Mouse (Mus musculus) liver, embryonic 14.5 days (tissue): ENCODE results near the gene Itga3. TPM values are rescaled to one million over a fixed set of nuclear protein-coding genes. Genes with fewer than 3 reads are reported as not detected.

ENCODE experiments used
- ATAC-seq: fragments of 200-750 bp; cut with Nextera tagmentation; 2 replicates; pipeline ENCODE4 v1.8.0; 2017; ENCODE audit warnings: moderate number of reproducible peaks, mild to moderate bottlenecking, moderate library complexity; ENCODE audit not compliant: insufficient read depth
- DNase-seq, 3 experiments: peaks; one replicate each; pipeline ENCODE4 v3.0.0-alpha.2; 2012 to 2013; ENCODE audit warnings: low read depth in 3 of 3, low spot score in 3 of 3
- H3K27ac ChIP-seq: fragments of 300-500 bp; sonication (generic); 2 replicates; pipeline ENCODE4 v1.5.1; 2014; ENCODE audit warnings: moderate library complexity, mild to moderate bottlenecking, control low read depth, inconsistent platforms
- H3K27me3 ChIP-seq: fragments of 300-500 bp; sonication (generic); 2 replicates; pipeline ENCODE4 v1.6.1; 2014; ENCODE audit warnings: mild to moderate bottlenecking, low read length, moderate library complexity; ENCODE audit not compliant: control insufficient read depth, insufficient read depth
- H3K36me3 ChIP-seq: fragments of 300-500 bp; sonication (generic); replicated peaks from 2 replicates; pipeline ENCODE4 v1.6.1; 2014; ENCODE audit warnings: low read depth; ENCODE audit not compliant: control insufficient read depth, insufficient read depth
- H3K4me1 ChIP-seq, 2 experiments: fragments of 200-500 bp in 1 of 2; fragments of 300-500 bp in 1 of 2; sonication (generic) in 1 of 2; replicated peaks; 2 replicates each; pipeline ENCODE4 v1.6.1; 2012 to 2014; ENCODE audit warnings: antibody characterized with exemption in 1 of 2, inconsistent platforms in 1 of 2, low read length in 1 of 2; ENCODE audit not compliant: control insufficient read depth in 2 of 2, insufficient read depth in 2 of 2
- H3K4me2 ChIP-seq: fragments of 300-500 bp; sonication (generic); 2 replicates; pipeline ENCODE4 v1.6.1; 2014; ENCODE audit warnings: low read depth, mild to moderate bottlenecking, control low read depth, moderate library complexity
- H3K4me3 ChIP-seq, 2 experiments: fragments of 200-500 bp in 1 of 2; fragments of 300-500 bp in 1 of 2; sonication (generic) in 1 of 2; 2 replicates each; pipeline ENCODE4 v1.5.1; 2012 to 2014; ENCODE audit warnings: low read depth in 2 of 2, low read length in 2 of 2, mild to moderate bottlenecking in 2 of 2, control low read depth in 1 of 2, inconsistent platforms in 1 of 2, moderate library complexity in 1 of 2; ENCODE audit not compliant: insufficient read depth in 1 of 2
- H3K9ac ChIP-seq: fragments of 300-500 bp; sonication (generic); replicated peaks from 2 replicates; pipeline ENCODE4 v1.6.1; 2014; ENCODE audit warnings: mild to moderate bottlenecking, control low read depth, moderate library complexity
- H3K9me3 ChIP-seq: fragments of 300-500 bp; sonication (generic); 2 replicates; pipeline ENCODE4 v1.6.1; 2016; ENCODE audit warnings: low read length, mixed read lengths; ENCODE audit not compliant: control insufficient read depth
- CTCF ChIP-seq: IDR thresholded peaks from 2 replicates; pipeline ENCODE4 v1.5.1; 2016; ENCODE audit warnings: antibody characterized with exemption, low read depth, control low read depth
- EP300 ChIP-seq: IDR thresholded peaks from 2 replicates; pipeline ENCODE4 v1.6.1; 2016; ENCODE audit warnings: antibody characterized with exemption, low read depth
- WGBS: fragments of 180-500 bp; shearing (Covaris S2); extraction: QIAGEN DNeasy Blood & Tissue Kit; methylation state at CpG from one replicate; pipeline ENCODE4 v1.1.7; 2014; ENCODE audit not compliant: insufficient replicate concordance; 5-methylcytosine and 5-hydroxymethylcytosine counted together
- polyA plus RNA-seq, 2 experiments: library from polyadenylated mRNA; depleted of rRNA in 1 of 2; stranded (reverse) in 1 of 2; unstranded in 1 of 2; fragments of >200 nt; fragmentation: Nextera tagmentation in 1 of 2; extraction: Ambion mirVana in 1 of 2; gene quantifications; 2 replicates each; pipeline versions ENCODE4 v1.2.1 to v1.2.3; 2012 to 2014

Gene Itga3
- polyA plus RNA-seq, 2 experiments = 1.5 to 1.7 TPM

DNA sequence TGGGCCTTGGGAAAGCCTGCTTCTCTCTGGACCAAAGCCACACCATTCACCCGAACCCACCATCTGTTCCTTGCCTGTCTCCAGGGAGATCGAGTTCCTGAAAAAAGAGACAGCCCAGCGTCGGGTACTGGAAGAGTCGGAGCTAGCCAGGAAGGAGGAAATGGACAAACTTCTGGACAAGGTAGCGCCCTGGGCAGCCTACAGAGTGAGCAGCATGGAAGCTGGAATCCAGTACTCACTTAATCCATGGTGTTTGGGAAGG lies 71.7 kb downstream of the Itga3 start:
- WGBS = 80% methylated on average over 6 of the region's 6 CpGs
- Histone ChIP-seq H3K4me3 (no peak overlapping the region), H3K9ac (no peak overlapping the region), H3K27me3 (no peaks in the 10 kb centered on the region), H3K36me3 (peaks cover 26% of the 10 kb centered on the region), H3K4me2 (no peak overlapping the region), H3K9me3 (no peaks in the 10 kb centered on the region), H3K27ac (no peak overlapping the region), H3K4me1 (peaks cover 35 to 41% of the 10 kb centered on the region in 2 experiments)
- no peak for TF ChIP-seq EP300
- DNase-seq (no peak), ATAC-seq (no peak)

DNA sequence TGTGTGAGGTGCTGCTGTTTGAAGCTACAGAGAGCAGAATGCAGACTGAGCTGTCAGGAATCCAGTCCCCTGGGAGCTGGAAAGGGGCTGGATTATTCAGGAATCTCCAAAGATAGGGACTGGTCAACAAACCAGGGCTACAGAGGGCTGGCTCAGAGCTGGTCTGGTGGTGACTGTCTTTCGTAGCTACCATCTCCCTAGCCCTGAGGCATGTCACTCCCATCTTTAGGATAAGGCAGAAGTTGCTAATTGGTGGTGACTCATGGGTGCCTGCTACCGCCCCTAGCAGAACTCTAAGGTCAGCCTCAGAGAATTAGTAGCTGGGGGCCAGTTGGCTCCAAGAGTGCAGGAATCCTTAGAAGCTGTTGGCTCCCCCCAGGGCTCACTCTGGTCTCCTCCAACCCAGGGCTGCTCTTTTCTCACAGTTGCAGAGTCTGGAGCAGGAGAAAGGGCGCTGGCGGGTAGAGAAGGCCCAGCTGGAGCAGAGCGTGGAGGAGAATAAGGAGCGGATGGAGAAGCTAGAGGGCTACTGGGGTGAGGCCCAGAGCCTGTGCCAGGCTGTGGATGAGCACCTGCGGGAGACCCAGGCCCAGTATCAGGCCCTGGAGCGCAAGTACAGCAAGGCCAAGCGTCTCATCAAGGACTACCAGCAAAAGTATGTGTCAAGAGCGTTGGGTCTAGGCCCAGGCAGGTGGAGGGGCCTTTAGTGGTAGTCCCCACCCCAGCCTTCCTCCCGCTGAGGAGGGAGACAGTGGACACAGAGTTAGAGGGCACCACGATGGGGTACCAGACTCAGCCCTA lies 72.3 kb downstream of the Itga3 start:
- H3K4me1 ChIP-seq = peaks cover 35 to 46% of the 10 kb centered on the region in 2 experiments
- H3K36me3 ChIP-seq = peaks cover 26% of the 10 kb centered on the region
- H3K4me2 ChIP-seq = no peak overlapping the region
- H3K27ac ChIP-seq = no peak overlapping the region
- no peak overlapping the region for H3K9ac ChIP-seq
- H3K9me3 ChIP-seq = no peaks in the 10 kb centered on the region
- no peak for DNase-seq
- 76% methylated on average over 12 of the region's 12 CpGs for WGBS
- no peak for ATAC-seq
- H3K27me3 ChIP-seq = no peaks in the 10 kb centered on the region
- TF ChIP-seq EP300 = no peak
- no peak for TF ChIP-seq CTCF
- H3K4me3 ChIP-seq = no peak overlapping the region

DNA sequence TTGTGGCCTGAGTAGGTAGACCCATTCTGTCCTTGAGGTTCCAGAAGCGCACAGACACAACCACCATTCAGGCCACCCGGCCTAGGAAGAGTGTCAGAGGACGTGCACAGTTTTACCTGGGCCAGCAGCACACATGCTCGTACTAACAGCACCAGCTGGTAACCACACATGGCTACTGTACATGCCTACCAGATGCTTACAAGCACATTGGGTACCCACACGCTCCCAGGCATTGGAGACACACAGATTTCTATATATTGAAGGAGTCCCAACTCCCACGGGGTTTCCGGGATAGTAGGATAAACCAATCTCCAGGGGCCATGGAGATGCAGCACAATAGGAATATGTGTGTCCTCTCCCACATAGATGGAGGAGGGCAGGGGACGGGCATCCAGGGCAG lies 73.9 kb downstream of the Itga3 start:
- ATAC-seq = no peak
- WGBS = 87% methylated on average over 8 of the region's 8 CpGs
- Histone ChIP-seq H3K4me3 (no peak overlapping the region), H3K4me1 (peaks cover 33 to 50% of the 10 kb centered on the region in 2 experiments), H3K4me2 (no peak overlapping the region), H3K36me3 (peaks cover 32% of the 10 kb centered on the region), H3K27ac (no peak overlapping the region), H3K27me3 (no peaks in the 10 kb centered on the region), H3K9ac (no peak overlapping the region), H3K9me3 (no peaks in the 10 kb centered on the region)
- no peak for DNase-seq
- TF ChIP-seq EP300 = no peak
- no peak for TF ChIP-seq CTCF

DNA sequence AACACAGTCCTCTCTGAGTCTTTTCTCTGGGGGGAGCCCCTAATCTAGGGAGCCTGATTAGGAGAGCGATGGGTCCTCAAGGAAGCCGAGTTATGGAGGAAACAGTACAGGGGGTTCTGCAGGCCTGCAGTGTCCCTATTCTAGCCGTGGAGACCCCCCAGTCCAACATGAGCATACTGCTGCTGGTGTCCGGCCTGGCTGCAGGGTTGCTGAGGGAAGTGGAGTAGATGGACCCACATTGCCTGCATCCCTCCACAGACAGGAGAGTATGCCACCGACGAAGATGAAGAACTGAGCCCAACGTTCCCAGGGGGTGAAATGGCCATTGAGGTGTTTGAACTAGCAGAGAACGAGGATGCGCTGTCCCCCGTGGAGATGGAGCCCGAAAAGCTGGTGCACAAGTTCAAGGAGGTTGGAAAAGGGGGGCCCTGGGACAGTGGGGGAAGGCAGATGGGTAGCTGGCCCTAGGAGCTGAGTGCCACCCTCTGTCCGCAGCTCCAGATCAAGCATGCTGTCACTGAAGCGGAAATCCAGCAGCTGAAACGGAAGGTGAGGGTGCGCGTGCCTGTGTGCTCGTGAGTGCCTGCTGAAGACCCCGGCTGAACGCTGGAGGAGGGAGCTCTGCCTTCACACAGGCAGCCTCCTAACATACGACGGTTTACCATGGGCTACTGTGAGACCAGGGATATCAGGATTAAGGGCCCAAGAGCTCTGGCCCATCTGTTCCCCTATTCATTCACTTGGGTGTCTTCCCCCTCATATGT lies 74.8 kb downstream of the Itga3 start:
- peak overlapping the region; percentile 33; the same call in 1 of the 2 replicates for H3K27ac ChIP-seq
- no peak overlapping the region for H3K4me2 ChIP-seq
- TF ChIP-seq CTCF = no peak
- TF ChIP-seq EP300 = no peak
- H3K27me3 ChIP-seq = no peaks in the 10 kb centered on the region
- ATAC-seq (no peak), DNase-seq (no peak)
- peak overlapping the region; percentile 3; the same call in 1 of the 2 replicates for H3K9ac ChIP-seq
- no peak overlapping the region for H3K4me3 ChIP-seq
- H3K36me3 ChIP-seq = peaks cover 34% of the 10 kb centered on the region
- no peaks in the 10 kb centered on the region for H3K9me3 ChIP-seq
- H3K4me1 ChIP-seq = peaks cover 31 to 50% of the 10 kb centered on the region in 2 experiments
- 82% methylated on average over 21 of the region's 21 CpGs for WGBS

DNA sequence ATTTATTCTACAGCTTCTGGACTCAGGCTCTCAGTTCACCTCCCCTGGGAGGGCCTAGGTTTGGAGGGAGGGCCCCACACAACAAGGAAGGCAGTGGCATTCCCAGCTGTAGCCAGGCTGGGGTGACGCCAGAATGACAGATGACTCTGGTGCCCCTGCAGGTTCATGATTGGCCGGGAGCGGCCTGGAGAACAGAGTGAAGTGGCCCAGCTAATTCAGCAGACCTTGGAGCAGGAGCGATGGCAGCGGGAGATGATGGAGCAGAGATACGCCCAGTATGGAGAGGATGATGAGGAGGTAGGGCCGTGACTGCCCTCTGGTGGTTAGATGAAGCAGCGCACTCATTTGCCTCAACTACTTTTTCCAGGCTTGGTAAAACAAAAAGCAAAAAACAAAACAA lies 75.5 kb downstream of the Itga3 start:
- TF ChIP-seq CTCF = peak; percentile 99
- no peak; the same call in 1 of the 2 replicates for TF ChIP-seq EP300
- peak; percentile 35; the same call in 1 of the 2 replicates for ATAC-seq
- Histone ChIP-seq H3K36me3 (peaks cover 39% of the 10 kb centered on the region), H3K27me3 (no peaks in the 10 kb centered on the region), H3K4me3 (no peak overlapping the region), H3K4me2 (peak overlapping the region; percentile 54), H3K27ac (peak overlapping the region; percentile 45), H3K4me1 (peaks cover 33 to 50% of the 10 kb centered on the region in 2 experiments), H3K9me3 (no peaks in the 10 kb centered on the region), H3K9ac (peak overlapping the region; percentile 45)
- peak in 2 of 3 experiments; percentile 65 to 70 for DNase-seq
- WGBS = 5% methylated on average over 8 of the region's 8 CpGs
